Mouse (Mus musculus) forebrain, embryonic 13.5 days (tissue): ENCODE data around the gene Ptprj. TPM values are rescaled to one million over a fixed set of nuclear protein-coding genes. Genes with fewer than 3 reads are reported as not detected.
"Not testable (repeated sequence)": the region's sequence is repeated elsewhere in the genome, so short reads cannot be mapped to it uniquely, and the experiment has no call there.

ENCODE experiments used
- ATAC-seq: fragments of 200-750 bp; cut with Nextera tagmentation; 2 replicates; pipeline ENCODE4 v1.8.0; 2017
- H3K27ac ChIP-seq: fragments of 300-500 bp; sonication (generic); 2 replicates; pipeline ENCODE4 v1.5.1; 2015; ENCODE audit warnings: inconsistent platforms, mild to moderate bottlenecking, moderate library complexity
- H3K27me3 ChIP-seq: fragments of 300-500 bp; sonication (generic); 2 replicates; pipeline ENCODE4 v1.6.1; 2015; ENCODE audit warnings: mild to moderate bottlenecking, inconsistent platforms
- H3K36me3 ChIP-seq: fragments of 300-500 bp; sonication (generic); 2 replicates; pipeline ENCODE4 v1.6.1; 2015; ENCODE audit warnings: mild to moderate bottlenecking, inconsistent platforms; ENCODE audit not compliant: poor library complexity, severe bottlenecking
- H3K4me1 ChIP-seq: fragments of 300-500 bp; sonication (generic); 2 replicates; pipeline ENCODE4 v1.6.1; 2015; ENCODE audit warnings: inconsistent platforms
- H3K4me2 ChIP-seq: fragments of 300-500 bp; sonication (generic); 2 replicates; pipeline ENCODE4 v1.6.1; 2015; ENCODE audit warnings: inconsistent platforms, mild to moderate bottlenecking, moderate library complexity
- H3K4me3 ChIP-seq: fragments of 300-500 bp; sonication (generic); 2 replicates; pipeline ENCODE4 v1.5.1; 2015; ENCODE audit warnings: mild to moderate bottlenecking, inconsistent platforms
- H3K9ac ChIP-seq: fragments of 300-500 bp; sonication (generic); 2 replicates; pipeline ENCODE4 v1.6.1; 2015; ENCODE audit warnings: mild to moderate bottlenecking, inconsistent platforms
- H3K9me3 ChIP-seq: fragments of 300-500 bp; sonication (generic); replicated peaks from 2 replicates; pipeline ENCODE4 v1.6.1; 2016; ENCODE audit warnings: inconsistent platforms
- WGBS: fragments of 180-500 bp; shearing (Covaris S2); methylation state at CpG from one replicate; pipeline ENCODE4 v1.1.7; 2015; 5-methylcytosine and 5-hydroxymethylcytosine counted together
- polyA plus RNA-seq: library from polyadenylated mRNA; unstranded; fragments of >200 nt; fragmentation: Nextera tagmentation; extraction: Ambion mirVana; gene quantifications from 2 replicates; pipeline ENCODE4 v1.2.1, GENCODE M21; 2015

The Ptprj gene
- polyA plus RNA-seq, 1 experiment from 2014 or later: 2.1 TPM

DNA sequence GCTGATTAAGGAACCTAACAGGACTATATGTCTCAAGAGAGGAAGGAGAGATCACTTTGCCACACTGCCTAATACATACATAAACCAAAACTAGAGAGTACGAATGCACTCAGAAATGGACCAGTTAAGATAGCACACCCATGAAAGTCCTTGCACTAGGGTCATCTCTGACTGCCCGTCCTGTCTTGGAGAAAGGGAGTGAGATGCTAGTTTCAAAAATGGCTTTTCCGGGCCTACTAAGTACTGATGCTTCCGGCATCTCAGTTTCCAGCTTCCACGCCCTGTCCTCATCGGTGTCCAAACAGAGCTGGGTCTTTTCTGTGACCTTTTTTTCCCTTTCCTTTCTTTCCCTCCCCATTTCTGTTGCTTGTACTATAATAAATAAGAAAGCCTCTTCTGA, 4.0 kb downstream of the Ptprj start:
- H3K9me3 ChIP-seq: no peaks in the 10 kb centered on the region
- ATAC-seq: no peak
- H3K27me3 ChIP-seq: no peaks in the 10 kb centered on the region
- H3K27ac ChIP-seq: no peak overlapping the region
- no peaks in the 10 kb centered on the region for H3K36me3 ChIP-seq
- H3K9ac ChIP-seq: no peak overlapping the region
- WGBS: 88% methylated on average over 6 of the region's 6 CpGs
- no peak overlapping the region for H3K4me3 ChIP-seq
- H3K4me2 ChIP-seq: no peak overlapping the region
- peaks cover 16% of the 10 kb centered on the region for H3K4me1 ChIP-seq

DNA sequence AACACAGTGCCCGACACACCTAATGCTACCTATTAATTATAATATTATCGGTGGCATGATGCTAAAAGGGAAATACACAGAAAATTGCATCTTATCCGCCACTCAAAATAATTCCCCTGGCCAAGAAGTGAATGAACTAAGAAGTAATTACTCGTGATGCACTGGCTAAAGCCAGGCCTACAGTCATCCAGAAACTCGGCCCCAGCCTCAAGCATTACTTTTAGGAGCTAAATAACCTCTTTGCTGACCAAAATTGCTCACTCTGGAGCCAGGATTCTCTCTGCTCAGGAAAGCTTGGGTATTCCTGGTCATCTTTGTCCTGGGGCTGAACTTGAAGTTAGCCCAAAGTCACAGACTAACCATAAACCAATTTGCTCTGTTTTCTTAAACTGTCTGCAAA, 4.7 kb downstream of the Ptprj start:
- peaks cover 9% of the 10 kb centered on the region for H3K4me1 ChIP-seq
- no peak overlapping the region for H3K4me3 ChIP-seq
- no peak overlapping the region for H3K27ac ChIP-seq
- 79% methylated on average over 5 of the region's 5 CpGs for WGBS
- H3K36me3 ChIP-seq: no peaks in the 10 kb centered on the region
- ATAC-seq: no peak
- no peak overlapping the region for H3K9ac ChIP-seq
- no peak overlapping the region for H3K4me2 ChIP-seq
- H3K9me3 ChIP-seq: no peaks in the 10 kb centered on the region
- H3K27me3 ChIP-seq: no peaks in the 10 kb centered on the region

DNA sequence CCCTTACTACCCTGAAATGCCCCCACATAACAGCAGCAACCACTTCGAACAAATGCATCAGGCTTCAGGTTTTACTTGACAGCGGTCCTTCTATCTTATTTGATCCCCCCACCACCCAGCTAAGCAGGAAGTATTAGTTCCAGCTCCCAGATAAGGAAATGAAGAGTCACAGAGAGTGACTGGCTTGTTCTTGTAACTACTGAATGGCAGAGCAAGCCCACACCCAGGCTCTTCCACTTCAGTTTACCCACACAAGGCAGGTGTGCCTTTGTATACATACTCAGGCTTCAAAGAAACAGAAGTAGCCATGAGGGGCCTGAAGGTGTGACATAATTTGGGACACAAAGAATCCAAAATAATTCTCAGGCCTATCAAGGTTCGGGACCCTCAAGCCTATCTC, 5.3 kb downstream of the Ptprj start:
- 88% methylated on average over 3 of the region's 3 CpGs for WGBS
- no peak overlapping the region for H3K9ac ChIP-seq
- H3K36me3 ChIP-seq: no peaks in the 10 kb centered on the region
- peaks cover 9% of the 10 kb centered on the region for H3K4me1 ChIP-seq
- H3K9me3 ChIP-seq: no peaks in the 10 kb centered on the region
- no peak overlapping the region for H3K4me3 ChIP-seq
- H3K27me3 ChIP-seq: no peaks in the 10 kb centered on the region
- no peak overlapping the region for H3K4me2 ChIP-seq
- no peak for ATAC-seq
- no peak overlapping the region for H3K27ac ChIP-seq

DNA sequence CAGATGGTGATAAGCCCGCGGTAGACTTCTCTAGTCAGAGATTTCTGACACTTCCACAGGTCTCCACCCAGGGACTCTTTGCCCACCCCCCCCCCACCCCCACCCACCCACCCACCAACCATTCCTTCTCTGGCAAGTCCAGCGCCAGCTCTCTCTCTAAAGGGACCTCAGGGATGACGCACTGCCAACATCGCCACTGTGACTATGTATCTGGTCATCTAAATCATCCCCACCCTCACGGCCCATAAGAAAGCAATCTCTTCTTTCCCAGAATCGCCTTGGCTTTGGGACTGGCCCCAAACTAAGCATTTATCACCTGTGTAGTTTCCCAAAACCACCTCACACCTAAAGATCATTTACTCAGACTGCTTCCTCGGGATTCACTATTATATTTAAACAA, 5.9 kb downstream of the Ptprj start:
- H3K9ac ChIP-seq: no peak overlapping the region
- no peak overlapping the region for H3K4me2 ChIP-seq
- peaks cover 9% of the 10 kb centered on the region for H3K4me1 ChIP-seq
- ATAC-seq: no peak
- H3K4me3 ChIP-seq: no peak overlapping the region
- H3K36me3 ChIP-seq: no peaks in the 10 kb centered on the region
- no peak overlapping the region for H3K27ac ChIP-seq
- WGBS: 77% methylated on average over 8 of the region's 8 CpGs
- no peaks in the 10 kb centered on the region for H3K9me3 ChIP-seq
- no peaks in the 10 kb centered on the region for H3K27me3 ChIP-seq

DNA sequence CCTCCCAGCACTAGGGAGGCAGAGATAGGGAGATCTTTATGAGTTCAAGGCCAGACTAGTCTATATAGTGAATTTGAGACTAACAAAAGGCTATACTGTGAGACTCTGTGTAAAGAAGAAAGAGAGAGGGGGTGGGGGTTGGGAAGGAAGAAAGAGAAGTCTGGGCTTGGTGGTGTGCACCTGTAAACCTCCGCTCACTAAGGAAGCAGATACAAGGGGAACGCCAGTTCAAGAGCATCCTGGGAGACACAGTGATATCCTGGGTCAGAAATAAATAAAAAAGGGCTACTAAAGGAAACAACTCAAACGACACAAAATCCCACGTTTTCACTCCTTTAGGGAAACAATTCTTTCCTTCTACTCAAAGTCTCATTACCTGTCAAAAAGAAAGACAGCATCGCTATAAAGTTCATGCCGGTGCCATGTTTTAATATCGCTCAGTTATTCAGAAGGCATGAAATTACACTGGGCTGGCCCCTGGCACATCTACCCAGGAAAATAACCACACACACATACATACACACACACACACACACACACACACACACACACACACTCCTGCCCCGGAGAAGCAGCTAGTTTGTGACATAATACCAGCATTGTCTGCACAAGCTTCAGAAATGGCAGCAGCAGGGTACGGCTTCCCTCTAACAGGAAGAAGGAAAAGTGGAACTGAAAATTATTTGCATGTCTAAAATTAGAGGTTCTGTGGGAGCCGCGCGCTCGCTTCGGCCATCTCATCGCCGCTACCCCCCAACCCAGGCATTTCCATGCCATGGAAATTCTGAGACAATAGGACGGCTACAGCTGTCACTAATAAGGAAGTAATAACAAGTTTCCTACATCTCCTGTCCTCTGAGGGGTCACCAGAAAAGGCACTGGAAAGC, 6.6 kb downstream of the Ptprj start:
- no peaks in the 10 kb centered on the region for H3K27me3 ChIP-seq
- no peak overlapping the region for H3K27ac ChIP-seq
- H3K36me3 ChIP-seq: no peaks in the 10 kb centered on the region
- H3K4me2 ChIP-seq: no peak overlapping the region
- H3K9ac ChIP-seq: no peak overlapping the region
- WGBS: 80% methylated on average over 17 of the region's 17 CpGs
- peaks cover 4% of the 10 kb centered on the region; the same call in 1 of the 2 replicates for H3K4me1 ChIP-seq
- no peak for ATAC-seq
- H3K9me3 ChIP-seq: no peaks in the 10 kb centered on the region
- no peak overlapping the region for H3K4me3 ChIP-seq

DNA sequence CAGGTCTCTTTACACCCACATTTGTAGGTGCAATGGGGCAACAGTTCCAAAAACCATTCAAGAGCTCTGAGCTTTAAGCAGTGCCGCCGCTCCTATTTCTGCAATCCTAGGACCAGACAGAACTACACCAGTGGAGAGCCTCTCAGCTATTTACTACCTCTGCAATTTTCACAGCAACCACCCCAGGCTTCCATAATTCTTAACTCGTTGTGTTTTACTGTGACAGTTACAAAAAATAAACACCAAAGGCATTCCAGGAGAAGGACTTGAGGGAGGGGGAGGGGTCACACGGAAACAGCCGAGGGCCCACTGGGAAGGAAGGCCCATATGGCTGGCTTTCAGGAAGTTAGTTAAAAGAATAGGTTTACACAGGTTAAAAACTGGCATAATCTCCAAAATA, 8.3 kb downstream of the Ptprj start:
- Histone ChIP-seq H3K27me3 (no peaks in the 10 kb centered on the region), H3K9me3 (no peaks in the 10 kb centered on the region), H3K4me2 (no peak overlapping the region), H3K36me3 (no peaks in the 10 kb centered on the region), H3K27ac (no peak overlapping the region), H3K4me3 (no peak overlapping the region), H3K4me1 (peaks cover 5% of the 10 kb centered on the region), H3K9ac (no peak overlapping the region)
- no peak for ATAC-seq
- 79% methylated on average over 5 of the region's 5 CpGs for WGBS

DNA sequence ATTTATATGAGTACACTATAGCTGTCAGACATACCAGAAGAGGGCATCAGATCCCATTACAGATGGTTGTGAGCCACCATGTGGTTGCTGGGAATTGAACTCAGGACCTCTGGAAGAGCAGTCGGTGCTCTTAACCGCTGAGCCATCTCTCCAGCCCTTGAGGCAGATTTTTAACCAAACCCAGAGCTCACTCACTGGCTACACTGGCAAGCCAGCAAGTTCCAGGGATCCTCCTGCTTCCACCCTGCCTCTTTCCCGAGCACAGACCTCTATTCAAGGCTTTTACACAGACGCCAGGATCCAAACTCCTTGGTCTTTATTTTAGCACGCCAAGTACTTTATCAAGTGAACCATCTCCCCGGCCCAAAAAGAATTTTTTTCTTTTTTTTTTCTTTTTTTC, 9.0 kb downstream of the Ptprj start:
- not testable (repeated sequence) for H3K27me3 ChIP-seq, H3K27ac ChIP-seq, H3K9ac ChIP-seq, ATAC-seq, H3K4me2 ChIP-seq, H3K4me3 ChIP-seq, H3K36me3 ChIP-seq, H3K9me3 ChIP-seq
- H3K4me1 ChIP-seq: peaks cover 12% of the 10 kb centered on the region
- WGBS: 94% methylated on average over 6 of the region's 6 CpGs

DNA sequence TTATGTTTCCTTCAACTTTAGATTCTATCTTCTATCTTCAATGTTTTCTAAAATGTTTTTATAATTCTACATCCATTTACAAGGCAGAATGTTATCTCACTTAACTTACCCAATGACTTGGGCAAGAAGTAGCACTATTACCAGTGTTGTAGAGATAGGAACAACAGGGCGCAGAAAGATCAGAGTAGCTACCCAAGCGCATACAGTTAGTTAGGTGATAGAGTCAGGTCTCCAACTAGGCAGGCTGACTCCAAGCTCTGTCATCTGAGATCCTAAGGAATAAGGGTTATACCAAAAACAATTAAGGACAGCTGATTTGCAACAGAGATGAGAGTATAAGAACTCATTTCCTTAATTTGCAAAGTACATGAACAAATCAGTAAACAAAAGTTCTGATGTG, 9.6 kb downstream of the Ptprj start:
- Histone ChIP-seq H3K4me3 (no peak overlapping the region), H3K9me3 (no peaks in the 10 kb centered on the region), H3K9ac (no peak overlapping the region), H3K4me1 (peaks cover 17% of the 10 kb centered on the region), H3K36me3 (no peaks in the 10 kb centered on the region), H3K27ac (no peak overlapping the region), H3K27me3 (no peaks in the 10 kb centered on the region), H3K4me2 (no peak overlapping the region)
- 99% methylated on average over 2 of the region's 2 CpGs for WGBS
- ATAC-seq: no peak

DNA sequence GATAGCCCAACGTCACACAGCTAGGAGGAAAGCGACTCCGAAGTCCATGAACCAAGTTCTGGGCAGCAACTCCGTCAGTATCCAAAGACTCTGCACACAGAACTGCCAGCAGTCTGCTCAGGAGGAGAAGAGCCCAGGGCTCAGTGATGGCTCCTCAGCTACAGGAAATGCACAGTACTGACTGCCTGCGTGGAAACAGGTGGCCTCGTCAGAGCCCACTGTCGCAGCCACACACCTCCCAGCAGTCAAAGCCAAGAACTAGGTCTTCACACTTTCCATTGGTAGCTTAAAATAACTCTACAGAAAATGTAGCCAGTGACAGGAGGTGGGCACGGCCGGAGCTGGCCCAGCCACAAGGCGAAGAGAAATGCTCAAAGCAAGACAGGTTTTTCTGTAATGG, 10.2 kb downstream of the Ptprj start:
- no peak overlapping the region for H3K27ac ChIP-seq
- H3K36me3 ChIP-seq: no peaks in the 10 kb centered on the region
- ATAC-seq: no peak
- no peak overlapping the region for H3K4me2 ChIP-seq
- H3K4me3 ChIP-seq: no peak overlapping the region
- H3K27me3 ChIP-seq: no peaks in the 10 kb centered on the region
- no peak overlapping the region for H3K9ac ChIP-seq
- H3K9me3 ChIP-seq: no peaks in the 10 kb centered on the region
- WGBS: 91% methylated on average over 10 of the region's 10 CpGs
- H3K4me1 ChIP-seq: peaks cover 20% of the 10 kb centered on the region

DNA sequence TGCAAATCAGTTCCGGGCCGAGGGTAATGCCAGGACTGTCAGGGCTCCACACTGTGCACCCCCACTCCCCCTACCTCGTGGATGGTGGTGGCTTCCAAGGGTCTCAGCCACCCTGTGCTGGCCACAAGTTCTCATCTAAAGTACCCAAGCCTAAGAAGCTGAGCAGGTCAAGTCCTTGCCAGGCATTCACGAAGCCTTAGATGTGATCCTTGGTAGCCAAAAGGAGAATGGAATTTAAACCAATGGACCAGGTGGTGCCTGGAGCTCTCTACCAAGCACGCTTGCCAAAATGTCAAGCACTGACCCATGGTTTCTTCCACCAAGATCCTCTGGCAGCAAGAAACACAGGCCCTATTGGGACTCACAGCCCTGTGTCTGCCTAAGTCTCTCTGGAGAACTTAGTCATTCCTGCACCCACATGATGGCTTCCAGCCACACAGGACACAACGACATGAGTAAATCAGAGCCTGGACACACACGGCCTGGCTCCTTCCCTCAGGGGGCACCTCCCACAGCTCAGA, 11.4 kb downstream of the Ptprj start:
- no peak overlapping the region for H3K4me3 ChIP-seq
- 86% methylated on average over 7 of the region's 7 CpGs for WGBS
- ATAC-seq: no peak

DNA sequence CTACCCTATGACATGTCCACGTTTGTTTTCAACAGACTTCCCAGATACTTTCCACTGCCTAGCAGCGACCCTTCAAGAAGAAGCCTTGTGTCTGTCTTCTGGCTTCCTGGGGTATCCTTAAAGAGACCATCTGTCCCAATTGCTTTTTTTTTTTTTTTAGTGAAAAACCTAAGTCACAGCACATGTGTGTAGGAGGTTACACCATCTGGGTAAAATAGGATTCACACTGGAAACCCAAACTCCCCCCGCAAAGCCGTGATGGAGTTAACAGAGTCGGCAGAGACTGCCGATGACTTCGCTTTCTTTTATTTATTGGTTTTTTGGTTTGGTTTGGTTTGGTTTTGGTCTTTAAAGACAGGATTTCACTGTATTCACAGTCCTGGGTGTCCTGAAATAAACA, 12.4 kb downstream of the Ptprj start:
- 0 out of 2 replicates have a peak, but pooled peaks have one; percentile 10 for ATAC-seq

More for the DNA sequence above, 11.4 kb downstream of the Ptprj start:
- no peak overlapping the region for H3K9ac ChIP-seq
- no peak overlapping the region for H3K27ac ChIP-seq
- H3K4me2 ChIP-seq: no peak overlapping the region
- H3K36me3 ChIP-seq: no peaks in the 10 kb centered on the region
- no peaks in the 10 kb centered on the region for H3K27me3 ChIP-seq
- H3K9me3 ChIP-seq: no peaks in the 10 kb centered on the region
- H3K4me1 ChIP-seq: peaks cover 18% of the 10 kb centered on the region

DNA sequence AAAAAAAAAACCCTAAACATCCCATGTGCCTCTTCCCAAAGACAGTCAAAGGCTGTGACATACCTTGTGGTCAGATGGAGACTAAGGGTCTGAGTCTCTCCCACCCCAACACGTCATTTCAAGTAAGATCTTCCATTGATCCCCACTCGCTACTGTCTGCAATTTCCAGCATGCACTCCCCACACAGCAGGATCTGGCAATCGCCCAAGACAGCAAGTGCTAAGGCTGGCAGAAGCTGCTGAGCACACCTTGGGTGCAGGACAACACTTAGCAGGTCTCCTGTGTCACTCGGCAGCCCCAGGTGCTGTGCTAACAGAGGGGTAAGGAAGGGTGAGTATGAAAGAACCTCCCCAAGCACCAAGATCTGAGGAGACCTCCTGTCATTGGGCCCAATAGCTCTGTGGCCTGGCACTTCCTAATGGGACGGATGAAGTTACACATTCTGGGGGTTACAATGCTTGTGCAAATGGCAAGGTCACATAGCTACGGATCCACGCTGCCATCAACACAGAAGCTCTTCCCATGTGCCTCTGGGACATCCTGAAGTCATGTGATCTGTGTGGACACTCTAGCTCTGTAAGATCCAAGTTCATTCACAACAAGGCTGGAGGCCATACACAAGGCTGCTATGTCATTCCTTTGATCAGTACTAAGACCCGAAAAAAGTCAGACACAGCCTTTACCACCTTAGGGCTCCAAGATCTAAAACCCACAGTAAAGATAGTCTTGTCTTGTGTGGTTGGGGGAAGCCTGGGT, 13.5 kb downstream of the Ptprj start:
- no peak for ATAC-seq
- Histone ChIP-seq H3K4me2 (no peak overlapping the region), H3K36me3 (no peaks in the 10 kb centered on the region), H3K9ac (no peak overlapping the region), H3K27me3 (no peaks in the 10 kb centered on the region), H3K4me1 (peaks cover 16% of the 10 kb centered on the region), H3K9me3 (no peaks in the 10 kb centered on the region), H3K27ac (no peak overlapping the region), H3K4me3 (no peak overlapping the region)
- WGBS: 71% methylated on average over 8 of the region's 8 CpGs

More for the DNA sequence above, 12.4 kb downstream of the Ptprj start:
- H3K36me3 ChIP-seq: no peaks in the 10 kb centered on the region
- H3K4me2 ChIP-seq: no peak overlapping the region
- WGBS: 90% methylated on average over 7 of the region's 7 CpGs
- peaks cover 16% of the 10 kb centered on the region for H3K4me1 ChIP-seq
- H3K27ac ChIP-seq: no peak overlapping the region
- H3K9me3 ChIP-seq: no peaks in the 10 kb centered on the region
- no peaks in the 10 kb centered on the region for H3K27me3 ChIP-seq
- no peak overlapping the region for H3K9ac ChIP-seq
- H3K4me3 ChIP-seq: no peak overlapping the region
